Mouse (Mus musculus) R1 (cell line): ENCODE measurements around the gene Wdfy1.

Experiments
- DNase-seq: peaks from one replicate; pipeline ENCODE4 v3.0.0-alpha.2; 2018; ENCODE audit warnings: low read depth, low spot score

Wdfy1 gene

GRCm38 (mm10) chr1:79711147-79712126, 64.5 kb downstream of the Wdfy1 start:
- DNase-seq: no peak

- no peak for DNase-seq
Measured at GRCm38 (mm10) chr1:79710678-79711077, 65.3 kb downstream of the Wdfy1 start.

DNA sequence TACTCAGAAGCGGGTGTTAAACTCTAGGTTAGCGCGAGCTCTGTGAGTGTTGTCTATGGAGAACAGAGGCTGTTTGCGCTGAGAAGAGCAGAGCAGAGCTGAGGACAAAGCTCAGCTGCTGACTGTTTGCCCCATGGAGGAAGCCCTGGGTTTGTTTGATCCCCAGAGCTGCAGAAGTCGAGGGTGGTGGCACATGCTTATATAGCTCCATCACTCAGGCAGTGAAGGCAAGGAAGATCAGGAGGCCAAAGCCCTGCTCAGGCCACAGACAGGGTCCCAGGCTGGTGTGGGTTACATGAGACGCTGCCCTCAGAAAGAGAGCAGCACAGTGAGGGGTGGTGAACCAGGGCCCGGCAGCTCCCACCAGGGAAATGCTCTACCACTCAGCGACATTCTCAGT, 65.7 kb downstream of the Wdfy1 start:
- no peak for DNase-seq

DNA sequence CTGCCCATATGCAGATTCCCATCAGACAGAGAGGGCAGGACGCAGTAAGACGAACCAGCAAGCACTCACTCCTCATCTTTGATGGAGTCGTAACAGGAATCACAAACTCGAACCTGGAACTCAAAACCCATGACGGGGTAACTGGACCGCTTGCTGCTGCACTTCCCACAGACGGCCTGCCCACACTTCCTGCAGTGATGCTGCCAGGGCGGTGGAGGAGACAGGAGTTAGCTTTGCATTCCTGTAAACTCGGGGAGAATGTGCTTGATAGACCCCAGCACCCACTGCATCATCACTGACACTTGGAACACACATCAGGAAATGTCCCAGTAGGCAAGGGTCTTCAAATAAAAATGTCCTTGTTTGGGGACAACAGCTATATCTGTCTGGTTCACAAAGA, 68.6 kb downstream of the Wdfy1 start:
- no peak for DNase-seq

DNA sequence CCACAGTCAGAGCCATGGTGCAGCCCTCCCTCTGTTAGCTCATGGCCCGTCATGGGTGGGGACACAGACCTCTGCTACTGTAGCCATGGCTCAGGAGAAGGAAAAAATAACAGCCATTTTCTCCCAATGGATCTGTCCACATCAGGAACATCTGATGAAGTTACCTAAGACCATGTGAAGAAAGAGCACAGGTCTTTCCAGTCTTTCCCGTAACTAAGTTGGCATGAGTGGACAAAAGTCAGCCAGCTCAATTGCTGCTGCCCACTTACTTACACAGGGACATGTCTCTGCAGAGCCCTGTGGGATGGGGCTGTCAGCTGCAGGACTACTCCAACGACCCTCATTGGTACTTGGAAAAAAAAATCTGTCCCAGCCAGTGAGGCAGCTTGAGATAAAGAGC, 69.2 kb downstream of the Wdfy1 start:
- DNase-seq: no peak

- DNase-seq: no peak
Measured at GRCm38 (mm10) chr1:79704672-79705071, 71.3 kb downstream of the Wdfy1 start.

- DNase-seq: no peak
Measured at GRCm38 (mm10) chr1:79703520-79703919, 72.4 kb downstream of the Wdfy1 start.

DNA sequence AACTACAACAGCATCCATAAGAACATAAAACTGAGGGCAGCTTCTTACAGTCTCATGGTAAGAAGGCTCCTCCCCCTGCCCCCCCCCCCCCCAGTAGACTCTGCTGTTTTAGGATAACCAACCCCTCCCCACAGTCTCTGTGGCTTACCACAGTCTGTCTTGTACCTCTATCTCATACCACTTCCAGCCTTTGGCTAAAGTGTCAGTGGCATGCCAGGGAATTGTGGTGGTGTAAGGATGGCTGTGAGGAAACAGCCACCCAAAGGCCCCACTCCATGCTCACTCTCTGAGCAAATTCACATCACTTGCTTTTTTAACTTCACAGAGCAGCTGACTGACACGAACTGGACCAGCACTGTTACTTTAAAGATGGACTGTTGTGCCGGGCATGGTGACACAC, 77.4 kb downstream of the Wdfy1 start:
- DNase-seq: no peak

- DNase-seq: no peak
Measured at GRCm38 (mm10) chr1:79697382-79697781, 78.6 kb downstream of the Wdfy1 start.

DNA sequence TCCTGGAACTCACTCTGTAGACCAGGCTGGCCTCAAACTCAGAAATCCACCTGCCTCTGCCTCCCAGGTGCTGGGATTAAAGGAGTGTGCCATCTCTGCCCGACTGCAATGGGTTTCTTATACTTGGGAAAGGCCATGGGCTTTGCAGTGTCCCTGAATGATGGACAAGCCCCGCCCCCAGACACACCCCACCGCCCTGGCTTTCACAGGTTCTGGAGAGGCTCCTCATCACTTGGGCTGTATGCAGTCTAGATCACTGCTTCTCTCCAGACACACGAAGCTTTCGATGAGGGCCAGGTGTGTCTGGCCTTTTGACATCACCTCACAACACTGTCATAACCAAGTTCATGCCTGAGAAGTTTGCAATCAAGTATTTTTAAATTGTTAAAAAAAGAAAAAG, 79.0 kb downstream of the Wdfy1 start:
- no peak for DNase-seq

DNA sequence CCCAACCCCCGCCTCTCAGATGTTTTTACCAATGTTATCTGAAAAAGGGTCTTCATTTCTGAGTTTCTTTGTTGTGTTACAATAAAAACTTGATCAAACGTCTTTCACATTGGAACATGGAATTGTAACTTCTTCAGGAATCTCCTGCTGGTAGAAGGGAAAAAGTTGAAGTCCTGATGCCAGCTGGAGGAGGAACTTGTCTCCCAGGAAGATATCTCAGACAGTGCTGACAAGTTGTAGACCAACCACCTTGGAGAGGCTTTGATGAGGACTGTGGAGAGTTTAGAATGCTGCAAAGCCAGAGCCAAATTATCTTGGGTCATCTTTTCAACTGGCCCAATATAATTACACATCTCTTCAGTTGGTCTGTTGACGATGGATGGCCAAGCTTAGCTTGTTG, 83.5 kb downstream of the Wdfy1 start:
- no peak for DNase-seq

GRCm38 (mm10) chr1:79687254-79687653, 88.7 kb downstream of the Wdfy1 start:
- no peak for DNase-seq

DNA sequence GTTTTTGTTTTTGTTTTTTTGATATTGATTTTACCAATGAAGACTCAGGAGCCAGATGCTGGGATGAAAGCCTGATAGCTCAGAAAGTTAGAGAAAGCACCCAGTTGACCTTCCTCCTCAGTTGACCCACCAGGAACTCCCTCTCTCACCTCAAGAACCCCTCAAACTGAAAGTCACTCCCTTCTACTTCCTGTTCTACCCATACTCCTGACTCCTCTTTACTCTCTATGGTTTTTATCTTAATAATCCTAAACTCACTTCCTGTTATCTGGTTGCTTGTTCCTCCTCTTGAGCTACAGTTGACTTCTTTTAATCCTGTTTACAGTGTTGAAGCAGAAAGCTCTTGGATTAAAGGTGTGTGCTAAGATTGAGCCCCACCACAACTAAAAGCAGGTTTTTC, 91.9 kb downstream of the Wdfy1 start:
- DNase-seq: no peak

- no peak for DNase-seq
Measured at GRCm38 (mm10) chr1:79682936-79683335, 93.0 kb downstream of the Wdfy1 start.

DNA sequence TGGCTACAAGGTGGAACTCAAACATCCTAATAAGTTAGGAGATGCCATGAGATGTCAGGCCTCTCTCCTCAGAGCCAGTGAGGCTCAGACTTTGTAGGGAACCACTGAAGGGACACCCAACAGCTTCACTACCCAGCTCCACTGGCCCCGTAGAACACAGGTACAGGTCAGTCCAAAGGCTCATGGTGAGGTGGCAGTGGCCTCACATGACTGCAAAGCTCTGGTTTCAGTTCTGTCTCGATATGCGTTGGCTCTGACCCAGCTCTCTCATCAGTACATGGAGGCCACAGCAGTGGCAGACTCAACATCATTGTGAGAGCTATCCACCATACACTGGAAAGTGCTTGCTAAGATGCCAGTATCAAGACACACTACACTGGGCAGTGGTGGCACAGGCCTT, 95.2 kb downstream of the Wdfy1 start:
- no peak for DNase-seq

- no peak for DNase-seq
Measured at GRCm38 (mm10) chr1:79678117-79678684, 97.7 kb downstream of the Wdfy1 start.

DNA sequence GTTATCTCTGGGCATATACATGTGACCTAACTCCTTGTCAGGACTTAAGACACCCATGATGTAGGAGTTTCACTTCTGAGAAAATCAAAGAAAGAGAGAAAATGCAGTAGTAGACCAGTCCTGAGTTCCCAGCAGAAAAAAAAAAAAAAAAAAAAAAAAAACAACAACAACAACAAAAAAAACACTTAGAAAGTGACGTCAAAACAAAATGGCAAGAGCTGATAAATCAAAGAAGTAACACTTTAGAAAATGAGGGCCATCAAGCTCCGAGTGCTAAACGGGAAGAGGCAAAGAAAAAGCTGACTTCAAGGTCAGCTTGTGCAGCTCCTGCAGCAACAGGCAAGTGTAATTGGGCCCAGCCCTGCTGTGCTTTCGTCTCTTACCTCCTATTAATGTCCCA, 100.2 kb downstream of the Wdfy1 start:
- no peak for DNase-seq

GRCm38 (mm10) chr1:79671543-79672337, 104.2 kb downstream of the Wdfy1 start, which contains the start of gene Ap1s3:
Gene Ap1s3, minus strand, starts transcription at chr1:79671972.
- DNase-seq: peak; percentile 78

- no peak for DNase-seq
Measured at GRCm38 (mm10) chr1:79671196-79671542, 104.8 kb downstream of the Wdfy1 start.

GRCm38 (mm10) chr1:79669419-79669974, 106.4 kb downstream of the Wdfy1 start:
- DNase-seq: no peak

DNA sequence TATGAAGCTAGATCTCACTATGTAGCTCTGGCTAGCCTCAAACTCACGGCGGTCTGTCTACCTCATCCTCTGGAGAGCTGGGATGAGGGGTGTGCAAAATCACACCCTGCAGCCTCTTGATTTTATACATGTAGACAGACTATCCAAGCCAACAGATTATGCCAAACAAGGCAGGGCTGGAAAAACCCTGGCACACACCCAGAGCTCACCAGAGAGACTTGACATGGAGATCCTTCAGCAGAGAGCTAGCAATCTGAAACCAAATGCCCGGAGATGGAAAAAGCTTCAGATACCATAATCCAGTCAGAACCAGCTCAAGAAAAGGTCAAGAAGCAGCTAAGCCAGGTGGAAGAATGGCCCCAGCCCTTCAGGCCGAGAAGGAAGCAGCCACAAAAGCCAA, 111.0 kb downstream of the Wdfy1 start:
- DNase-seq: no peak

DNA sequence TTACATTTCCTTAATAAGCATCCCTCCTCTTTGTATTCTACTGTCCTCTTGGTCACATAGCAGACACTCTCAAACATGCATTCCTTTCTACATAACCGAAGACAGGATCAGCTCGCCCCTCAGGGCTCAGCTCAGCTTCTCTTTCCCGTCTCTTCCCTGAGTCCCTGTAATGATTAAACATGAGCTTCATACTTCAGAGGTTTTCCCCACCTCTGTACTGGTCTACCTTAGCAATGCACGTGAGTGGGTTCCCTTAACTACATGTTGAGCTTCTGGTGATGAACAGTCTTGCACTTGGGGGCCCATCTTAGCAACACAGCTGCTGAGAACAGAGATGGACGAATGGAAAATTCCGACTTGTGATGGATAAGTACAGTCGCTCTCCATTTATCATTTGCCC, 116.3 kb downstream of the Wdfy1 start:
- no peak for DNase-seq
